In the genomic region with DNA sequence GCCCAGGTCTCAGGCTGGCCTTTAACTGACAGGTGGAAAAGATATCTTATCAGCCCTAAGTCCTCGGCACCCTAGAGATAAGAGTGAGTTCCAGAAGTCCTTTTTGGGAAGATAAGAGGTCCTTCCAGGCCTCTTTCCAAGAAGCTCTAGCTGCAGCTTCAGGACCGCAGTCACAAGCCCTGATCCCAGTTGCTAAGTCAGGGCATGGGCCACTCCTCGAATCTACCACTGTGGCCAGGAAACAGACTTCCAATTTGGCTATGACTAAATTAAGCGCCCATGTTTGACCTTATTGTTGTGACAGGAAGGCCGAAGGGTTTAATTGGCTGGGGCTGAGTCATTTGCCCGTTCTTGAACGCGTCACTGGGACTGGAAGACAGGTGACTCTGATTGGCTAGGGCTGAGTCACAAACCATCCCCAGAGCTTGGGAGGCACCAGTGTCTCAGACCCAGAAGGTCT, we compare ENCODE assay signal across 10 mouse cellular contexts. TPM values are rescaled to one million over a fixed set of nuclear protein-coding genes. Genes with fewer than 3 reads are reported as not detected.
DNase-seq lines count a peak whose midpoint lies in the region.
"Had no signal": no experiment of that assay in that cellular context is flagged by ENCODE, and none has a peak within 500 bp of the region (broad histone marks: within the 10 kb centered on the region; RNA-seq: fewer than 3 reads in every experiment).

No protein-coding gene starts in this region.

- peak; percentile 18 for DNase-seq in urinary bladder, postnatal 14 days (ENCODE audit: low spot score)
- no peak for DNase-seq in urinary bladder, postnatal 25 days (ENCODE audit: low spot score)
- DNase-seq in adrenal gland, postnatal 36 days = peak; percentile 69 to 83
- DNase-seq in liver = peak; percentile 68
- no peak for DNase-seq in kidney, adult 18-20 months
- DNase-seq in ovary, postnatal 10 days (ENCODE audit: low spot score) = no peak
- DNase-seq in urinary bladder, adult 18-20 months (ENCODE audit: low spot score in 2 of 2) = no peak
- DNase-seq: kidney, postnatal 25 days; right cerebral cortex, postnatal 14 days had no signal

RNA-seq across cellular contexts. Expression of gene BC017158, which starts 12.3 kb away (rescaled TPM):
- 10 to 100 TPM; 27.9 to 28.9 TPM for total RNA-seq in adrenal gland, postnatal 36 days (2021)

RNA-seq across cellular contexts. Expression of gene Slc5a2, which starts 44.8 kb away (rescaled TPM):
- total RNA-seq in adrenal gland, postnatal 36 days (2021) = not detected
- total RNA-seq: left cerebral cortex, postnatal 36 days had no signal

Comparison
In these comparisons a context has a peak if more than half of its experiments do, and no peak if none do; other contexts are left out.
1. DNase-seq: peak in urinary bladder, postnatal 14 days (single experiment), adrenal gland, postnatal 36 days (2 of 2) and liver (single experiment); none in urinary bladder, postnatal 25 days (single experiment), kidney, adult 18-20 months (single experiment), ovary, postnatal 10 days (single experiment) and urinary bladder, adult 18-20 months (0 of 2).